Mouse (Mus musculus) heart, adult 2 months (tissue): ENCODE results near the gene Pex16. TPM values are rescaled to one million over a fixed set of nuclear protein-coding genes. Genes with fewer than 3 reads are reported as not detected.
A peak's percentile ranks its signal among the peaks of the same experiment; 100 is the strongest.

Source experiments
- DNase-seq, 2 experiments: peaks; one replicate each; pipeline ENCODE4 v3.0.0; 2021
- H3K27ac ChIP-seq: fragments of 200-600 bp; 2 replicates; pipeline ENCODE4 v1.8.1; 2022
- H3K27me3 ChIP-seq: fragments of 200-500 bp; 2 replicates; pipeline ENCODE4 v1.6.1; 2012; ENCODE audit warnings: mild to moderate bottlenecking, low read length, inconsistent platforms, mixed read lengths; ENCODE audit not compliant: control insufficient read depth, insufficient read depth
- H3K36me3 ChIP-seq: fragments of 200-500 bp; 2 replicates; pipeline ENCODE4 v1.6.1; 2012; ENCODE audit warnings: low read length, inconsistent platforms; ENCODE audit not compliant: control insufficient read depth, insufficient read depth
- H3K4me1 ChIP-seq: fragments of 200-500 bp; 2 replicates; pipeline ENCODE4 v1.6.1; 2011; ENCODE audit warnings: low read length; ENCODE audit not compliant: control insufficient read depth, insufficient read depth
- H3K4me3 ChIP-seq: fragments of 200-600 bp; 2 replicates; pipeline ENCODE4 v1.8.1; 2022
- H3K79me2 ChIP-seq: fragments of 200-500 bp; replicated peaks from 2 replicates; pipeline ENCODE4 v1.6.1; 2012; ENCODE audit warnings: mild to moderate bottlenecking, inconsistent platforms, low read length, moderate library complexity, mixed read lengths; ENCODE audit not compliant: control insufficient read depth, insufficient read depth
- H3K9ac ChIP-seq: fragments of 200-500 bp; 2 replicates; pipeline ENCODE4 v1.6.1; 2012; ENCODE audit warnings: low read depth, mild to moderate bottlenecking, control low read depth, inconsistent platforms, low read length, mixed read lengths
- CTCF ChIP-seq: fragments of 200-600 bp; IDR thresholded peaks from 2 replicates; pipeline ENCODE4 v1.8.1; 2022; ENCODE audit warnings: antibody characterized with exemption, mild to moderate bottlenecking, moderate library complexity
- EP300 ChIP-seq: fragments of 200-500 bp; IDR thresholded peaks from 2 replicates; pipeline ENCODE4 v1.6.1; 2011; ENCODE audit warnings: low read depth, low read length, control low read depth; ENCODE audit not compliant: insufficient read depth
- POLR2A ChIP-seq: fragments of 200-500 bp; IDR thresholded peaks from 2 replicates; pipeline ENCODE4 v1.6.1; 2011; ENCODE audit warnings: mild to moderate bottlenecking, low read depth, low read length, control low read depth; ENCODE audit not compliant: insufficient read depth
- WGBS: fragments of 180-500 bp; shearing (Covaris S2); methylation state at CpG from one replicate; pipeline ENCODE4 v1.1.7; 2018; 5-methylcytosine and 5-hydroxymethylcytosine counted together
- intact Hi-C: fragments of 180-260 bp; cut with DNase I; formaldehyde crosslinking; loops from one replicate; pipeline ENCODE4 v1.15.1; 2025
- polyA plus RNA-seq: library from polyadenylated mRNA; depleted of rRNA; stranded (reverse); fragments of >200 nt; gene quantifications from 2 replicates; pipeline ENCODE4 v1.2.3, GENCODE M21; 2012
- total RNA-seq, 2 experiments: library from RNA; stranded (reverse); gene quantifications; 2 replicates each; pipeline ENCODE4 v1.2.3; 2021

Gene Pex16
- total and polyA plus RNA-seq, 3 experiments = 19.6 to 36.8 (median 23.1) TPM

DNA sequence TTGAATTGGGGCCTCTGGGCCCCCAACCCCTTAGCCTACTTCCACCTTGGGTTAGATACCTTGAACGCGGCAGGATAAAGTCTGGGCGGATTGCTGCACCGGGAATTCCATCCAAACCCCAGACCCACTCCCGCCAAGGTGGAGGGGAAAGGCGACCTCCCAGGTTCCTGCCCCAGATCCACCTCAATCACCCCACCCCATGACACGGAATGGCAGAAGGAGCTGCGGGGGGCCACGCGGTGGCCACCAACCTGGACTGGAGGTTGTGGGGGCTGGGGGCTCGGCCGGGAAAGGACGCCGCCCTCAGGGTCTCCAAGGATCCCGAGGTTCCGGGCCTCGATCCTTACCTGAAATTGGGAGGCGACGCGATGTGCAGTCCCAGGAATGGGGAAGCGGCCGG, 26.2 kb downstream of the Pex16 start:
- Histone ChIP-seq H3K9ac (peak overlapping the region; percentile 59; the same call in 1 of the 2 replicates), H3K27me3 (0 out of 2 replicates have a peak, but pooled peaks cover 1% of the 10 kb centered on the region), H3K4me1 (peaks cover 2% of the 10 kb centered on the region; the same call in 1 of the 2 replicates), H3K79me2 (no peaks in the 10 kb centered on the region), H3K36me3 (no peaks in the 10 kb centered on the region), H3K4me3 (peak overlapping the region; percentile 33), H3K27ac (no peak overlapping the region)
- DNase-seq = no peak
- TF ChIP-seq EP300 = no peak
- TF ChIP-seq CTCF = no peak
- no peak for TF ChIP-seq POLR2A
- WGBS = 9% methylated on average over 22 of the region's 22 CpGs
- intact Hi-C loops = no loop called here

DNA sequence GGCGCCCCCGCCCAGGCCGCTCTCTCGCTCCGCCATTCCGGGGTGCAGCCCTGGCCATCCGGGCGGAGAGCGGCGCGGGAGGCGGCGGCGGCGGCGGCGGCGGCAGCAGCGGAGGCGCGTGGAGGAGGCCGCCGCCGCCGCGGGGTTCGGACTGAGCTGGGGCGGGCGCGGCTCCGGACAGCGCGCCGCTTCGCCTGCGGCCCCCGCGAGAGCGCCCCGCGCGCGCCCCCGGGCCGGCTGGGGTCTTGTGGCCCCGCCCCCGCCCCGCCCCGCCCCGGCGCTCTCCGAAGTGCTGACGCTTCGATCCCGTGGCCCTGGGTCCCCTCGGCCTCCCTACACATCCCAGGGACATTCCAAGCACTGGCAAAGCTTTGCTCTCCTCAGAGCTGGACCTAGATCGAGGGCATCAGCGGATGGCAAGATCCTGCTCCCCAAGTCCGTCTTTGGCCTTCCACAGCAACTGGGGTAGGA, 26.6 kb downstream of the Pex16 start, which contains the start of gene Mapk8ip1:
Gene Mapk8ip1 (minus strand): TSS at position 173 of the 471 bp plus-strand sequence.
- peaks cover 2% of the 10 kb centered on the region; the same call in 1 of the 2 replicates for H3K4me1 ChIP-seq
- 0 out of 2 replicates have a peak, but pooled peaks cover 1% of the 10 kb centered on the region for H3K27me3 ChIP-seq
- no peaks in the 10 kb centered on the region for H3K36me3 ChIP-seq
- H3K79me2 ChIP-seq = no peaks in the 10 kb centered on the region
- H3K27ac ChIP-seq = no peak within 1 kb of the TSS
- no peak for DNase-seq
- no peak for TF ChIP-seq POLR2A
- no peak for TF ChIP-seq CTCF
- no peak for TF ChIP-seq EP300
- peak within 1 kb of the TSS; percentile 59; the same call in 1 of the 2 replicates for H3K9ac ChIP-seq
- intact Hi-C loops = no loop called here
- 7% methylated on average over 54 of the region's 59 CpGs for WGBS
- peak within 1 kb of the TSS; percentile 33 for H3K4me3 ChIP-seq

DNA sequence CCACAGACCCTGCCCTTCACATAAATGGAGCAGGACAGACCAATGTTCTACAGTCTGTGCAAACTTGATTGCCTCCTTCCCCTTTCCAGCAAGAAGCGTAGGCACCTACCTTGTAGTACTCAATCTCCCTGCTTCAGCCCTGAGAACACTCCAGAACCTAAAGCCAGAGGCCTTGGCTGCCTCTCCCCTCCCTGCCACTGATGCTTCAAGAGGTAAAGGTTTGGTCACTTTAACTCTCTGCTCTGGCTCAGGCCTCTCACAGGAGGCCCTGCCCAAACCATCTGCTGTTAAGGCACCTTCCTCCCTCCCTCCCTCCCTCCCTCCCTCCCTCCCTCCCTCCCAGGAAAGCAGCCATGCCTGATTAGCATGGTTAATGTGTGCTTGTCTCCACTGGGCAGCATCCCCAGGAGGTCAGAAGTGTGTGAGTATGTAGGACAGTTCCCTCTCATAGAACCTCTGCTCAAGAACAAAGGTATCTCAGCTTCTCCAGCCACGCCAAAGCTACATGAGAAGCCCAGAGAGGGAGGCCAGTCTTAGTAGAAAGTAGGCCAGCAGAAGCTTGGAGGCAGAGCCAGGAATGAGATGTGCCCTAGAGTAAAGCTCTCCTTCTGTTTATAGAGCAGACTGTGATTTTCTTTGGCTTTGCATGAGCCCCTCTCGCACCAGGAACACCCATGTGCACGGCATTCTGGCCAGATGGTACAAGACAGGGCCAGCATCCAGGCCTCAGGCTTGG, 28.3 kb downstream of the Pex16 start:
- TF ChIP-seq CTCF = no peak
- no peak for TF ChIP-seq EP300
- no peak for TF ChIP-seq POLR2A
- 71% methylated on average over 4 of the region's 4 CpGs for WGBS
- intact Hi-C loops = no loop called here
- Histone ChIP-seq H3K9ac (no peak overlapping the region), H3K4me1 (peaks cover 2% of the 10 kb centered on the region; the same call in 1 of the 2 replicates), H3K27me3 (0 out of 2 replicates have a peak, but pooled peaks cover 1% of the 10 kb centered on the region), H3K4me3 (no peak overlapping the region), H3K27ac (no peak overlapping the region), H3K79me2 (no peaks in the 10 kb centered on the region), H3K36me3 (no peaks in the 10 kb centered on the region)
- no peak for DNase-seq

DNA sequence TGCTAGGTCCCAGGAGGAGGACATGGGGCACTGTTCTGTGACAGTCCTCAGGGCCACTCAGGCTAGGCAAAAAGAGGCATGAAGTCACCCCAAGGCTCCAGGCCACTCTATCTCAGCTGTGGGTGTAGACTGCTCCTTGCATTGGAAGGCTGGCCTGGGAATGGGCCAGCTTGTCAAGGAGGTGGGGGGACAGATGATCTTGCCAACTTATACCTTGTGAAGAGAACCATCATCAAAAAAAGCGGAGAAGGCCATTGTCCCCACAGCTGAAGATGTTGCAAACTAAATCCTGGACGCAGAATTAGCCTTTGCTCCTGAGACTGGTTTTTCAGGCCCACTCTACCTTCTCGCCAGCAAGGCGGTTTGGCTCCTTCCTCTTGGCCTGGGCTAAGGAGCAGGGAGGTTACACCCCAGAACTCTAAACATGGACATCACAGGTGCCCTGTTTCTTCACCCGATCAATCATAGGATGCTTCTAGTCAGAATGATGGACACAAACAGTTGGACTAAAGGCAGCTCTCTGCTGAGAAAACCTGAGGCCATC, 29.4 kb downstream of the Pex16 start:
- Histone ChIP-seq H3K27ac (no peak overlapping the region), H3K79me2 (no peaks in the 10 kb centered on the region), H3K4me1 (peaks cover 2% of the 10 kb centered on the region; the same call in 1 of the 2 replicates), H3K36me3 (no peaks in the 10 kb centered on the region), H3K27me3 (0 out of 2 replicates have a peak, but pooled peaks cover 1% of the 10 kb centered on the region), H3K4me3 (no peak overlapping the region), H3K9ac (no peak overlapping the region)
- TF ChIP-seq EP300 (no peak), POLR2A (no peak), CTCF (no peak)
- intact Hi-C loops = no loop called here
- DNase-seq = no peak
- WGBS = 88% methylated on average over 5 of the region's 5 CpGs

DNA sequence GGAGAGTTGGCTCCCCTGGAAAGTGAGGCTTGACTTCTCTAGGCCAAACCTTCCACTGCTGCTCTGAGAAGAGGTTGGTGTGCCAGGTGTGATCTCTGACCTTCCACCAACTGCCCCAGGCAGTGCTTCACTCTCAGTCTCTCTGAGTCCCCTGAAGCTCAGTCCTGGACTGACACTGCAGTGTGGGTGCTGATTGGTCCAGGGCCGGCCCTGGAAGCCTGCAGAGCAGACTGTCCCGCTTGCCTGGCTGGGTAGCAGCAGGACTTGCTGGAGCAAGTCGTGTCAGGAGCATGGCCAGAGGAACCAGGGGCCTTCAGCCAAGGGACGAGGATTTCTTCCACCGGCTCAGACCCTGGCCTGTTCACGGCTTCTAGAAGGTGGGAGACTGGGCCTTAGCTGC, 30.3 kb downstream of the Pex16 start:
- Histone ChIP-seq H3K4me1 (peaks cover 2% of the 10 kb centered on the region; the same call in 1 of the 2 replicates), H3K36me3 (no peaks in the 10 kb centered on the region), H3K9ac (no peak overlapping the region), H3K4me3 (no peak overlapping the region), H3K79me2 (no peaks in the 10 kb centered on the region), H3K27me3 (0 out of 2 replicates have a peak, but pooled peaks cover 1% of the 10 kb centered on the region), H3K27ac (no peak overlapping the region)
- 82% methylated on average over 6 of the region's 6 CpGs for WGBS
- no peak for DNase-seq
- intact Hi-C loops = no loop called here
- TF ChIP-seq POLR2A = no peak

DNA sequence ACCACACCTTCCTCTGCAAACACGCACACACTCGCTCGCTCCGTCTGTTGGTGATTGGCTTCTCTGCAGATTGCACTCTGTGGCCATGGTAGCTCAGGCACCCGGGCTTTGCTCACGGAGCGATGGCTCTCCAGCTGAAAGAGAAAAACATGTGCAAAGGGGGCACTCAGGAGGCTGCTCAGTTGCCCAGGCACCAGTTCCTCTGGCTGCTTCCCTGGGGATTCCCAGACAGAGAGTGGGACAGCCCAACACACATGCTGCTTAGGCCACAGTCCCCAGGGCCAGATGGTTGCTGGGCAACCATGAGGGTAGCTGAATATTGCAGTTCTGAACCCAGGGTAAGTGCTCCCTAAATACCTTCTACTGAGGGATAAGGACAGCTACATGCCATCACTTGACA, 31.2 kb downstream of the Pex16 start:
- TF ChIP-seq EP300 = no peak
- TF ChIP-seq POLR2A = no peak
- TF ChIP-seq CTCF = no peak
- no peaks in the 10 kb centered on the region for H3K79me2 ChIP-seq
- no peak overlapping the region for H3K27ac ChIP-seq
- WGBS = 93% methylated on average over 7 of the region's 7 CpGs
- no peak for DNase-seq
- intact Hi-C loops = no loop called here
- H3K4me3 ChIP-seq = no peak overlapping the region
- H3K4me1 ChIP-seq = peaks cover 2% of the 10 kb centered on the region; the same call in 1 of the 2 replicates
- no peak overlapping the region for H3K9ac ChIP-seq
- 0 out of 2 replicates have a peak, but pooled peaks cover 1% of the 10 kb centered on the region for H3K27me3 ChIP-seq
- H3K36me3 ChIP-seq = no peaks in the 10 kb centered on the region
